Comparison of ENCODE assay signal across 10 mouse cellular contexts in the genomic region with DNA sequence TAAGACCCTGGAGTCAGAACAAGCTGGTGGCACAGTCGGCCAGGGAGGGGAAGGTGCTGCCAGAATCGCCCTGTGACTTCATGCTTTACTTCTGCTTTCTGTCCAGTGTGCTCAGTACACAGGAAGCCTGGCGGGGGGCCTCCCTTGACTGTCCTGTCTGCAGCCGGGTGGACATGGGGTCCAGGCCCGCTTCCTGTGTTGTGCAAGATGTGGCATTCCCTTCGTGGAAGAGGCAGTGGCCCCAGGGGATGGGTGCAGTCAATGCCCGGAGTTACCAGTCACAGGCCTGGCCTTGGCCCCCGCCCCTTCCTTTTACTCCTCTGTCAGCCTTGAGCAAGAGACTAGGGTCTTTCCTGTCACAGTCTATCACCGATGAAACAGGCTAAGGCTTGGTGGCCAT.
A peak's percentile ranks its signal among the peaks of the same experiment; 100 is the strongest.
DNase-seq lines count a peak whose midpoint lies in the region; ATAC-seq and TF ChIP-seq lines count a peak whose summit lies in the region.
"Had no signal": no experiment of that assay in that cellular context is flagged by ENCODE, and none has a peak within 500 bp of the region (broad histone marks: within the 10 kb centered on the region; RNA-seq: fewer than 3 reads in every experiment).

No protein-coding gene starts in this region.

- no peak for TF ChIP-seq POLR2A in kidney, adult 2 months (IDR thresholded peaks at IDR 0.05; ENCODE audit: low read depth, low read length)

- no peaks in the 10 kb centered on the region for H3K36me3 ChIP-seq in kidney, adult 2 months (ENCODE audit: control insufficient read depth, insufficient read depth, low read length)
- no peaks in the 10 kb centered on the region for H3K36me3 ChIP-seq in liver, embryonic 13.5 days
- H3K36me3 ChIP-seq: limb, embryonic 12.5 days; stomach, embryonic 15.5 days had no signal

- no peak for TF ChIP-seq CTCF in kidney, adult 2 months (conservative IDR thresholded peaks at IDR 0.05; ENCODE audit: insufficient read depth, insufficient read length, low read depth, low read length)

- WGBS in kidney, adult 2 months: 70% methylated on average over 9 of the region's 9 CpGs
- WGBS in liver, embryonic 13.5 days (ENCODE audit: insufficient replicate concordance): 18% methylated on average over 9 of the region's 9 CpGs

- no peak overlapping the region for H3K9ac ChIP-seq in liver, embryonic 13.5 days
- H3K9ac ChIP-seq: limb, embryonic 12.5 days; stomach, embryonic 15.5 days had no signal

- no peak overlapping the region for H3K4me3 ChIP-seq in kidney, adult 2 months (ENCODE audit: insufficient read depth, low read depth, low read length)
- no peak overlapping the region for H3K4me3 ChIP-seq in liver, embryonic 13.5 days (replicated peaks)
- H3K4me3 ChIP-seq: limb, embryonic 12.5 days; stomach, embryonic 15.5 days had no signal

- H3K27me3 ChIP-seq in kidney, adult 2 months (replicated peaks; ENCODE audit: control insufficient read depth, insufficient read depth, low read length): no peaks in the 10 kb centered on the region
- H3K27me3 ChIP-seq in liver, embryonic 13.5 days: no peaks in the 10 kb centered on the region
- H3K27me3 ChIP-seq: limb, embryonic 12.5 days; stomach, embryonic 15.5 days had no signal

- no peak overlapping the region for H3K27ac ChIP-seq in kidney, adult 2 months (ENCODE audit: insufficient read depth, low read depth, low read length)
- no peak overlapping the region for H3K27ac ChIP-seq in liver, embryonic 13.5 days
- H3K27ac ChIP-seq: limb, embryonic 12.5 days had no signal

- DNase-seq in kidney, adult 2 months: peak; percentile 32
- DNase-seq in kidney, postnatal 4 days: no peak
- peak; percentile 48 to 78 for DNase-seq in frontal cortex, postnatal 10 days (ENCODE audit: low spot score in 2 of 2)
- peak; percentile 40 for DNase-seq in liver, embryonic 13.5 days
- DNase-seq in spleen, adult 12 weeks (ENCODE audit: low spot score): peak; percentile 30
- DNase-seq in thymus, postnatal 36 days: no peak
- no peak for DNase-seq in thymus, postnatal 0 days (ENCODE audit: low spot score)

- peak; percentile 55 for ATAC-seq in liver, embryonic 13.5 days (ENCODE audit: low read depth)
- ATAC-seq in erythroblast, adult 5-6 weeks (replicated peaks; ENCODE audit: low FRiP score, poor library complexity, severe bottlenecking): no peak

- peaks cover 4% of the 10 kb centered on the region; the same call in 1 of the 2 replicates for H3K4me1 ChIP-seq in kidney, adult 2 months (ENCODE audit: control insufficient read depth, insufficient read depth, low read length)
- H3K4me1 ChIP-seq in liver, embryonic 13.5 days (replicated peaks): peaks cover 49% of the 10 kb centered on the region

- no peak overlapping the region for H3K4me2 ChIP-seq in liver, embryonic 13.5 days
- H3K4me2 ChIP-seq: limb, embryonic 12.5 days; stomach, embryonic 15.5 days had no signal

- no peaks in the 10 kb centered on the region for H3K9me3 ChIP-seq in liver, embryonic 13.5 days (replicated peaks)
- H3K9me3 ChIP-seq: limb, embryonic 12.5 days; stomach, embryonic 15.5 days had no signal

Comparison
In these comparisons a context has a peak if more than half of its experiments do, and no peak if none do; other contexts are left out.
1. DNase-seq: peak in kidney, adult 2 months (single experiment), frontal cortex, postnatal 10 days (2 of 2), liver, embryonic 13.5 days (single experiment) and spleen, adult 12 weeks (single experiment); none in kidney, postnatal 4 days (0 of 2), thymus, postnatal 36 days (0 of 2) and thymus, postnatal 0 days (single experiment).